Mouse (Mus musculus): ENCODE measurements around the gene Prr14. TPM values are rescaled to one million over a fixed set of nuclear protein-coding genes. Genes with fewer than 3 reads are reported as not detected.

The Prr14 gene
- polyA plus RNA-seq, 1 experiment from 2014 or later = 31.5 TPM

DNA sequence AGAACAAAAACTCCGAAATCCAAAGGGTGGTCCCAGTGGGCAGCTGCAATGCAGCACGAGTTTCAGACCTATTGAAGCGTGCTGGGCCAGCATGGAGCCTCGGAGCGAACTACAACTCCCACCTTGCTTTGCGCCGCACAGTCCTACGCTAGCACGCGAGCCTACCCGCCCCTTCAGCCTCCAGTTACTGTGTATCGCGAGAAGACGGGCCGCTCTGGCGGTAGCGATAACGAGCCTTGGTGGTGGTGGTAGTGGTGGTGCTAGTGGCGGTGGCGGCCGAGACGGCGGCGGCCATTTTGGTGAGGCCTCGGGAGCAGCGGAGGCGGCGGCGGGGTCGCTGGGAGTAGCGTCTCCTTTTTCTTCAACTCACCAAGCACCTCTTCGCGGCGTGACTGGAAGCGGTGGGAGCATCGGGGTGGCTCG is 52.4 kb downstream of the Prr14 start, which contains the start of gene Srcap:
TSS of gene Srcap (plus strand) at position 176 of the 423 bp plus-strand sequence.
- under 1% methylated on average over 37 of the region's 37 CpGs for WGBS
- Histone ChIP-seq H3K36me3 (ENCODE audit: control insufficient read depth, insufficient read depth) (peaks cover 15% of the 10 kb centered on the region), H3K27me3 (replicated peaks; ENCODE audit: control insufficient read depth, insufficient read depth, low read length) (no peaks in the 10 kb centered on the region), H3K4me3 (ENCODE audit: low read depth, low read length) (peak within 1 kb of the TSS; percentile 78), H3K9me3 (ENCODE audit: control insufficient read depth) (no peaks in the 10 kb centered on the region), H3K27ac (ENCODE audit: low read depth, low read length) (peak within 1 kb of the TSS; percentile 99), H3K9ac (ENCODE audit: low read depth, low read length) (peak within 1 kb of the TSS; percentile 94), H3K4me2 (replicated peaks; ENCODE audit: low read depth) (peak within 1 kb of the TSS; percentile 69), H3K4me1 (replicated peaks; ENCODE audit: control insufficient read depth, insufficient read depth, low read length) (no peaks in the 10 kb centered on the region)
- TF ChIP-seq CTCF (IDR thresholded peaks at IDR 0.05; ENCODE audit: low read depth) = no peak
- ATAC-seq = peak; percentile 93

DNA sequence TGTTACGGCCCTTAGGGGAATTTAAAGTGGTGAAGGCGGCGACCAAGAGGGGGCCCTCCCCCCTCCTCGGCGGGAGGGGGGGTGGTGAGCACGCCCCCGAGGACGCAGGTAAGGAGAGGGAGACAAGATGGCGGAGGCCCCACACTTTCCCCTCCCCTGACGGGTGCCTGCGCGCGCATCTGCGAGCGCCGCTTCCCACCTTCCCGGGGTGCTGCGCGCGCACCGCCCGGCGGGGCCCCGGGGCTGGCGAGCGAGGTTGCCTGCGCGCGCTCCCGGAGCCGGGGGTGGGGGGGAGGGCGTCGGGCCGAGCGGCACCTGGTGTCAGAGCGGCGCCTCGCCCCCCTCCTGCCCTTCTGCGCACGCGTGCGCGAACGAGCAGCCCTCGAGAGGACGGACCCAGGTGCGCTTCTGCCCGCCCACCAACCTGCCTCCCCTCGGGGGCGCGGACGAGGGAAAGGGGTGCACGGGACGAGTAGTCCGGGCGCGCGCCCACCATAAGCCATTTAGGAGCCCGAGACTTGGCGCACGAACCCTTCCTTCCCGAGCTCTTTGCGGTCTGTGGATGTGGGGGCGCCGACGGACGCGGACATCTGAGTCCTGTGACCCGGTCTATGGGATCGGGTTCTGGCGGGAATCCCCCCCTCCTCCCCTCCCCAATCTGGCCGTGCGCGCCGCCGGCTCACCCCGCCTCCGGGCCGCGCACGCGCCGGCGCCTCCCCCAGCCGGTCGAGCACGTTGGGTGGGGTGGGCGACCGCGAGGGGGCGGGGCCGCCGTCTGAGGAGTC is 53.0 kb downstream of the Prr14 start:
- ATAC-seq = peak; percentile 84
- no peaks in the 10 kb centered on the region for H3K4me1 ChIP-seq (replicated peaks; ENCODE audit: control insufficient read depth, insufficient read depth, low read length)
- no peak for TF ChIP-seq CTCF (IDR thresholded peaks at IDR 0.05; ENCODE audit: low read depth)
- peak overlapping the region; percentile 69 for H3K4me2 ChIP-seq (replicated peaks; ENCODE audit: low read depth)
- H3K9ac ChIP-seq (ENCODE audit: low read depth, low read length) = peak overlapping the region; percentile 94
- peak overlapping the region; percentile 78 for H3K4me3 ChIP-seq (ENCODE audit: low read depth, low read length)
- peaks cover 21% of the 10 kb centered on the region for H3K36me3 ChIP-seq (ENCODE audit: control insufficient read depth, insufficient read depth)
- under 1% methylated on average over 56 of the region's 93 CpGs for WGBS
- H3K27ac ChIP-seq (ENCODE audit: low read depth, low read length) = peak overlapping the region; percentile 99
- H3K27me3 ChIP-seq (replicated peaks; ENCODE audit: control insufficient read depth, insufficient read depth, low read length) = no peaks in the 10 kb centered on the region
- H3K9me3 ChIP-seq (ENCODE audit: control insufficient read depth) = no peaks in the 10 kb centered on the region

DNA sequence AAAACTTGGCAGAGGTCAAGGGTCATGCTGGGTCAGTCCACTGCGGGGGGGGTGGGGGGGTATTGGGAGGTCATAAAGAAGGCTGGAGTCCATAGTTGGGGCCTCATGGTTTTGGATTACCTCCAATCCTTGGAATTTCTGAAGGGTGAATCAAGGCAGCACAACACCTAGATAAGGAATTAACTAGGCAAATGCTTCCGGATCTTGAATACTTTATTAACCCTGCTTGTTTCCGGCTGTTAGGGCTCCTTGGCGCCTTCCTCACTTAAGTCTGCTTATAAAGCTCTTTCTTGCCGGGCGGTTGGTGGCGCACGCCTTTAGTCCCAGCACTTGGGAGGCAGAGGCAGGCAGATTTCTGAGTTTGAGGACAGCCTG is 53.6 kb downstream of the Prr14 start:
- Histone ChIP-seq H3K9me3 (ENCODE audit: control insufficient read depth) (no peaks in the 10 kb centered on the region), H3K4me2 (replicated peaks; ENCODE audit: low read depth) (peak overlapping the region; percentile 69), H3K27ac (ENCODE audit: low read depth, low read length) (peak overlapping the region; percentile 99), H3K4me1 (replicated peaks; ENCODE audit: control insufficient read depth, insufficient read depth, low read length) (no peaks in the 10 kb centered on the region), H3K36me3 (ENCODE audit: control insufficient read depth, insufficient read depth) (peaks cover 26% of the 10 kb centered on the region), H3K9ac (ENCODE audit: low read depth, low read length) (peak overlapping the region; percentile 94), H3K4me3 (ENCODE audit: low read depth, low read length) (peak overlapping the region; percentile 78), H3K27me3 (replicated peaks; ENCODE audit: control insufficient read depth, insufficient read depth, low read length) (no peaks in the 10 kb centered on the region)
- 9% methylated on average over 8 of the region's 8 CpGs for WGBS
- TF ChIP-seq CTCF (IDR thresholded peaks at IDR 0.05; ENCODE audit: low read depth) = 0 out of 2 replicates have a peak, but pooled peaks have one; percentile 12
- peak; percentile 55 for ATAC-seq

DNA sequence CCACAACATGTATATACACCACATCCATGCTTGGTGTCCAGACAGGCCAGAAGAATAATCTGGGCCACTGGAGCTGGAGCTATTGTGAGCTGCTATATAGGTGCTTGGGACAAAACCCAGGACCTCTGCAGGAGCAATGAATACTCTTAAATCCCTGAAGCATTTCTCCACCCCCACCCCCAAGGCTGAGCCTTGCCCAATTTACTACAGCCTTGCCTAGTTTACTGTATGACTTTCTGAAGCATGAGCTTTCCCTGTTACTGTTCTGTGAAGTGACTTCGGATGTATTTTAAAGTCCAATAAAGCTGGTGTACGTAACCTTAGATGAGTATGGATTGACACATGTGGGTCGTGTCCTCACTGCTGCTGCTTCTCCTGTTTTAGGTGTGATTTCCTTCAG is 54.4 kb downstream of the Prr14 start:
- Histone ChIP-seq H3K27ac (ENCODE audit: low read depth, low read length) (peak overlapping the region; percentile 99), H3K9me3 (ENCODE audit: control insufficient read depth) (no peaks in the 10 kb centered on the region), H3K36me3 (ENCODE audit: control insufficient read depth, insufficient read depth) (peaks cover 32% of the 10 kb centered on the region), H3K9ac (ENCODE audit: low read depth, low read length) (no peak overlapping the region), H3K27me3 (replicated peaks; ENCODE audit: control insufficient read depth, insufficient read depth, low read length) (no peaks in the 10 kb centered on the region), H3K4me2 (replicated peaks; ENCODE audit: low read depth) (peak overlapping the region; percentile 69), H3K4me3 (ENCODE audit: low read depth, low read length) (peak overlapping the region; percentile 78), H3K4me1 (replicated peaks; ENCODE audit: control insufficient read depth, insufficient read depth, low read length) (no peaks in the 10 kb centered on the region)
- no peak for ATAC-seq
- WGBS = 46% methylated on average over 3 of the region's 3 CpGs
- TF ChIP-seq CTCF (IDR thresholded peaks at IDR 0.05; ENCODE audit: low read depth) = no peak

DNA sequence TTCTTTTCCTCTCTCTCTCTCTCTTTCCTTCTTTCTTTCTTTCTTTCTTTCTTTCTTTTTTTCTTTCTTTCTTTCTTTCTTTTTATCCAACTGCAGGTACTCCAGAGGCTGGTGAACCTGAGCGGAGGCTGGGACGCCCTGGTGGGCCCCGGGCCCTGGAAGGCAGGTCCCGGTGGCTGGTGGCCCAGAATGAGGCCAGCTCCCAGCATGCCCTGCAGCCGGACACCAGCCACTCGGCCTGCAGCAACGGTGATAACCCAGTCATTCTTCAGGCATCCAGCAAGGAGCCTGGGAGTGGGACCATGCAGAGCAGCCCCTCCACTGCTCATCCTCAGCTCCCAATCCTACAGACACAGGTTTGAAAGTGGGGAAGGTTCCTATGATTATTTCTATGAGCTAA is 56.4 kb downstream of the Prr14 start:
- Histone ChIP-seq H3K9ac (ENCODE audit: low read depth, low read length) (no peak overlapping the region), H3K4me2 (replicated peaks; ENCODE audit: low read depth) (no peak overlapping the region), H3K4me1 (replicated peaks; ENCODE audit: control insufficient read depth, insufficient read depth, low read length) (no peaks in the 10 kb centered on the region), H3K27me3 (replicated peaks; ENCODE audit: control insufficient read depth, insufficient read depth, low read length) (no peaks in the 10 kb centered on the region), H3K9me3 (ENCODE audit: control insufficient read depth) (no peaks in the 10 kb centered on the region), H3K27ac (ENCODE audit: low read depth, low read length) (no peak overlapping the region), H3K36me3 (ENCODE audit: control insufficient read depth, insufficient read depth) (peaks cover 46% of the 10 kb centered on the region), H3K4me3 (ENCODE audit: low read depth, low read length) (no peak overlapping the region)
- no peak for TF ChIP-seq CTCF (IDR thresholded peaks at IDR 0.05; ENCODE audit: low read depth)
- WGBS = 93% methylated on average over 7 of the region's 7 CpGs
- ATAC-seq = no peak

DNA sequence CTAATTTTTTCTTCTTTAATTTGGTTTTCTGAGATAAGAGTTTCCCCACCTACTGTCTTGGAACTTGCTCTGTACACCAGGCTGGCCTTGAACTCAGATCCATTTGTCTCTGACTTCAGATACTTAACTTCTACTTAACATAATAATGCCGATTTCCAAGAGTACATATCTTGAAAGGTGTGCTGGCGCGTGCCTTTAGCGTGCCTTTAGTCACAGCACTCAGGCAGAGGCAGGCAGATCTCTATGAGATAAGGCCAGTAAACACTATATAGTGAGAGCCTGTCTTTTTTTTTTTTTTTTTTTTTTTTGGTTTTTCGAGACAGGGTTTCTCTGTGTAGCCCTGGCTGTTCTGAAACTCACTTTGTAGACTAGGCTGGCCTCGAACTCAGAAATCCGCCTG is 56.9 kb downstream of the Prr14 start:
- 91% methylated on average over 6 of the region's 7 CpGs for WGBS
- H3K27ac ChIP-seq (ENCODE audit: low read depth, low read length) = no peak overlapping the region
- H3K9ac ChIP-seq (ENCODE audit: low read depth, low read length) = no peak overlapping the region
- no peak overlapping the region for H3K4me2 ChIP-seq (replicated peaks; ENCODE audit: low read depth)
- peaks cover 51% of the 10 kb centered on the region for H3K36me3 ChIP-seq (ENCODE audit: control insufficient read depth, insufficient read depth)
- no peak overlapping the region for H3K4me3 ChIP-seq (ENCODE audit: low read depth, low read length)
- no peak for TF ChIP-seq CTCF (IDR thresholded peaks at IDR 0.05; ENCODE audit: low read depth)
- no peak for ATAC-seq
- no peaks in the 10 kb centered on the region for H3K27me3 ChIP-seq (replicated peaks; ENCODE audit: control insufficient read depth, insufficient read depth, low read length)
- no peaks in the 10 kb centered on the region for H3K4me1 ChIP-seq (replicated peaks; ENCODE audit: control insufficient read depth, insufficient read depth, low read length)
- H3K9me3 ChIP-seq (ENCODE audit: control insufficient read depth) = no peaks in the 10 kb centered on the region

Measured in intestine, postnatal 0 days (tissue).